Mouse (Mus musculus) neural tube, embryonic 15.5 days (tissue): ENCODE measurements at regions not wholly inside any gene's neighbourhood (a gene's known extent, or its start where the extent isn't known, plus 50 kb on each side); places are given as distances from the start of the nearest gene placed in this dataset.
"Not testable (repeated sequence)": the region's sequence is repeated elsewhere in the genome, so short reads cannot be mapped to it uniquely, and the experiment has no call there.

Experiments used
- ATAC-seq: fragments of 200-750 bp; cut with Nextera tagmentation; 2 replicates; pipeline ENCODE4 v1.8.0; 2017; ENCODE audit warnings: mild to moderate bottlenecking, moderate TSS enrichment, moderate library complexity; ENCODE audit not compliant: low FRiP score
- H3K27ac ChIP-seq: fragments of 300-500 bp; sonication (generic); replicated peaks from 2 replicates; pipeline ENCODE4 v1.5.1; 2015; ENCODE audit warnings: mild to moderate bottlenecking, inconsistent platforms
- H3K27me3 ChIP-seq: fragments of 300-500 bp; sonication (generic); replicated peaks from 2 replicates; pipeline ENCODE4 v1.6.1; 2015; ENCODE audit warnings: inconsistent platforms
- H3K36me3 ChIP-seq: fragments of 300-500 bp; sonication (generic); 2 replicates; pipeline ENCODE4 v1.6.1; 2015; ENCODE audit warnings: inconsistent platforms
- H3K4me1 ChIP-seq: fragments of 300-500 bp; sonication (generic); 2 replicates; pipeline ENCODE4 v1.6.1; 2015; ENCODE audit warnings: inconsistent platforms
- H3K4me2 ChIP-seq: fragments of 300-500 bp; sonication (generic); 2 replicates; pipeline ENCODE4 v1.6.1; 2015; ENCODE audit warnings: inconsistent platforms, mild to moderate bottlenecking, moderate library complexity
- H3K4me3 ChIP-seq: fragments of 300-500 bp; sonication (generic); replicated peaks from 2 replicates; pipeline ENCODE4 v1.5.1; 2015; ENCODE audit warnings: mild to moderate bottlenecking, inconsistent platforms
- H3K9ac ChIP-seq: fragments of 300-500 bp; sonication (generic); replicated peaks from 2 replicates; pipeline ENCODE4 v1.6.1; 2015; ENCODE audit warnings: mild to moderate bottlenecking, inconsistent platforms
- H3K9me3 ChIP-seq: fragments of 300-500 bp; sonication (generic); replicated peaks from 2 replicates; pipeline ENCODE4 v1.6.1; 2016; ENCODE audit warnings: inconsistent platforms
- WGBS: fragments of 180-500 bp; shearing (Covaris S2); methylation state at CpG from one replicate; pipeline ENCODE4 v1.1.7; 2015; ENCODE audit warnings: mixed read lengths; 5-methylcytosine and 5-hydroxymethylcytosine counted together

GRCm38 (mm10) chr13:81020106-81020747 is 137.0 kb downstream of the Arrdc3 start:
- Histone ChIP-seq H3K36me3 (no peaks in the 10 kb centered on the region), H3K9ac (no peak overlapping the region), H3K4me1 (no peaks in the 10 kb centered on the region), H3K9me3 (no peaks in the 10 kb centered on the region), H3K27ac (no peak overlapping the region), H3K4me3 (no peak overlapping the region), H3K4me2 (no peak overlapping the region), H3K27me3 (no peaks in the 10 kb centered on the region)
- WGBS: 87% methylated on average over 3 of the region's 3 CpGs
- no peak for ATAC-seq

- H3K9me3 ChIP-seq: no peaks in the 10 kb centered on the region
- no peak for ATAC-seq
- H3K4me1 ChIP-seq: no peaks in the 10 kb centered on the region
Observed at GRCm38 (mm10) chr13:81020811-81021210, 137.6 kb downstream of the Arrdc3 start.

GRCm38 (mm10) chr13:81022410-81022809 is 139.2 kb downstream of the Arrdc3 start:
- H3K36me3 ChIP-seq: no peaks in the 10 kb centered on the region
- no peak for ATAC-seq
- H3K27ac ChIP-seq: no peak overlapping the region
- no peaks in the 10 kb centered on the region for H3K27me3 ChIP-seq
- no peak overlapping the region for H3K4me2 ChIP-seq
- WGBS: 89% methylated on average over 1 of the region's 1 CpGs
- no peak overlapping the region for H3K9ac ChIP-seq
- no peak overlapping the region for H3K4me3 ChIP-seq
- H3K9me3 ChIP-seq: no peaks in the 10 kb centered on the region
- no peaks in the 10 kb centered on the region for H3K4me1 ChIP-seq

More at GRCm38 (mm10) chr13:81020811-81021210, 137.6 kb downstream of the Arrdc3 start:
- WGBS: 93% methylated on average over 2 of the region's 2 CpGs
- H3K27me3 ChIP-seq: no peaks in the 10 kb centered on the region
- no peak overlapping the region for H3K4me2 ChIP-seq
- H3K36me3 ChIP-seq: no peaks in the 10 kb centered on the region
- no peak overlapping the region for H3K27ac ChIP-seq
- no peak overlapping the region for H3K4me3 ChIP-seq
- no peak overlapping the region for H3K9ac ChIP-seq

- not testable (repeated sequence) for H3K9ac ChIP-seq, ATAC-seq, H3K27me3 ChIP-seq, H3K9me3 ChIP-seq, H3K27ac ChIP-seq, H3K4me2 ChIP-seq, H3K4me1 ChIP-seq, H3K4me3 ChIP-seq, H3K36me3 ChIP-seq
- WGBS: 94% methylated on average over 14 of the region's 14 CpGs
Observed at GRCm38 (mm10) chr13:81025241-81025760, 142.1 kb downstream of the Arrdc3 start.

- Histone ChIP-seq H3K4me3 (no peak overlapping the region), H3K36me3 (no peaks in the 10 kb centered on the region), H3K27ac (no peak overlapping the region), H3K9ac (no peak overlapping the region), H3K27me3 (no peaks in the 10 kb centered on the region), H3K4me2 (no peak overlapping the region), H3K4me1 (no peaks in the 10 kb centered on the region), H3K9me3 (no peaks in the 10 kb centered on the region)
- WGBS: 94% methylated on average over 1 of the region's 1 CpGs
- no peak for ATAC-seq
Observed at GRCm38 (mm10) chr13:81037316-81037715, 154.1 kb downstream of the Arrdc3 start.

GRCm38 (mm10) chr13:81038736-81039135 is 155.6 kb downstream of the Arrdc3 start:
- no peaks in the 10 kb centered on the region for H3K36me3 ChIP-seq
- no peak overlapping the region for H3K4me2 ChIP-seq
- no peak overlapping the region for H3K4me3 ChIP-seq
- no peaks in the 10 kb centered on the region for H3K4me1 ChIP-seq
- no peak overlapping the region for H3K27ac ChIP-seq
- H3K9me3 ChIP-seq: no peaks in the 10 kb centered on the region
- 92% methylated on average over 4 of the region's 4 CpGs for WGBS
- no peaks in the 10 kb centered on the region for H3K27me3 ChIP-seq
- ATAC-seq: no peak
- no peak overlapping the region for H3K9ac ChIP-seq

- H3K27me3 ChIP-seq: no peaks in the 10 kb centered on the region
- H3K4me2 ChIP-seq: no peak overlapping the region
- H3K36me3 ChIP-seq: no peaks in the 10 kb centered on the region
- H3K9ac ChIP-seq: no peak overlapping the region
- H3K4me1 ChIP-seq: no peaks in the 10 kb centered on the region
- no peak overlapping the region for H3K27ac ChIP-seq
- no peaks in the 10 kb centered on the region for H3K9me3 ChIP-seq
- ATAC-seq: no peak
- H3K4me3 ChIP-seq: no peak overlapping the region
Observed at GRCm38 (mm10) chr13:81040494-81040893, 157.3 kb downstream of the Arrdc3 start.

GRCm38 (mm10) chr13:81041646-81042045 is 158.5 kb downstream of the Arrdc3 start:
- Histone ChIP-seq H3K4me3 (no peak overlapping the region), H3K27ac (no peak overlapping the region), H3K4me2 (no peak overlapping the region), H3K4me1 (no peaks in the 10 kb centered on the region), H3K9me3 (no peaks in the 10 kb centered on the region), H3K36me3 (no peaks in the 10 kb centered on the region), H3K9ac (no peak overlapping the region), H3K27me3 (no peaks in the 10 kb centered on the region)
- WGBS: 73% methylated on average over 3 of the region's 3 CpGs
- ATAC-seq: no peak
